Mouse (Mus musculus) heart, embryonic 16.5 days (tissue): ENCODE results near the gene Tssk6. TPM values are rescaled to one million over a fixed set of nuclear protein-coding genes. Genes with fewer than 3 reads are reported as not detected.
"Not testable (repeated sequence)": the region's sequence is repeated elsewhere in the genome, so short reads cannot be mapped to it uniquely, and the experiment has no call there.

Experiments
- ATAC-seq: fragments of 200-750 bp; cut with Nextera tagmentation; replicated peaks from 2 replicates; pipeline ENCODE4 v1.8.0; 2017; ENCODE audit warnings: moderate number of reproducible peaks; ENCODE audit not compliant: insufficient read depth, low FRiP score; ENCODE audit errors: extremely low read depth
- H3K27ac ChIP-seq: fragments of 300-500 bp; sonication (generic); 2 replicates; pipeline ENCODE4 v1.5.1; 2014; ENCODE audit warnings: mild to moderate bottlenecking, low read length, control low read depth, moderate library complexity
- H3K27me3 ChIP-seq: fragments of 300-500 bp; sonication (generic); 2 replicates; pipeline ENCODE4 v1.6.1; 2014; ENCODE audit warnings: low read length, mixed read lengths; ENCODE audit not compliant: control insufficient read depth, insufficient read depth
- H3K36me3 ChIP-seq: fragments of 300-500 bp; sonication (generic); 2 replicates; pipeline ENCODE4 v1.6.1; 2014; ENCODE audit not compliant: control insufficient read depth, insufficient read depth
- H3K4me1 ChIP-seq: fragments of 300-500 bp; sonication (generic); 2 replicates; pipeline ENCODE4 v1.6.1; 2014; ENCODE audit warnings: low read length, mixed read lengths; ENCODE audit not compliant: control insufficient read depth, insufficient read depth
- H3K4me2 ChIP-seq: fragments of 300-500 bp; sonication (generic); 2 replicates; pipeline ENCODE4 v1.6.1; 2014; ENCODE audit warnings: low read depth, mild to moderate bottlenecking, control low read depth, low read length
- H3K4me3 ChIP-seq: fragments of 300-500 bp; sonication (generic); 2 replicates; pipeline ENCODE4 v1.5.1; 2014; ENCODE audit warnings: mild to moderate bottlenecking, control low read depth, low read length
- H3K9ac ChIP-seq: fragments of 300-500 bp; sonication (generic); 2 replicates; pipeline ENCODE4 v1.6.1; 2014; ENCODE audit warnings: low read length, control low read depth
- H3K9me3 ChIP-seq: fragments of 300-500 bp; sonication (generic); replicated peaks from 2 replicates; pipeline ENCODE4 v1.6.1; 2016; ENCODE audit warnings: low read length; ENCODE audit not compliant: control insufficient read depth
- WGBS: fragments of 180-500 bp; shearing (Covaris S2); extraction: QIAGEN DNeasy Blood & Tissue Kit; methylation state at CpG from one replicate; pipeline ENCODE4 v1.1.7; 2014; 5-methylcytosine and 5-hydroxymethylcytosine counted together
- polyA plus RNA-seq: library from polyadenylated mRNA; unstranded; fragments of >200 nt; fragmentation: Nextera tagmentation; extraction: Ambion mirVana; gene quantifications from 2 replicates; pipeline ENCODE4 v1.2.1, GENCODE M21; 2015

Tssk6 gene
- polyA plus RNA-seq, 1 experiment from 2014 or later = 2.0 TPM

DNA sequence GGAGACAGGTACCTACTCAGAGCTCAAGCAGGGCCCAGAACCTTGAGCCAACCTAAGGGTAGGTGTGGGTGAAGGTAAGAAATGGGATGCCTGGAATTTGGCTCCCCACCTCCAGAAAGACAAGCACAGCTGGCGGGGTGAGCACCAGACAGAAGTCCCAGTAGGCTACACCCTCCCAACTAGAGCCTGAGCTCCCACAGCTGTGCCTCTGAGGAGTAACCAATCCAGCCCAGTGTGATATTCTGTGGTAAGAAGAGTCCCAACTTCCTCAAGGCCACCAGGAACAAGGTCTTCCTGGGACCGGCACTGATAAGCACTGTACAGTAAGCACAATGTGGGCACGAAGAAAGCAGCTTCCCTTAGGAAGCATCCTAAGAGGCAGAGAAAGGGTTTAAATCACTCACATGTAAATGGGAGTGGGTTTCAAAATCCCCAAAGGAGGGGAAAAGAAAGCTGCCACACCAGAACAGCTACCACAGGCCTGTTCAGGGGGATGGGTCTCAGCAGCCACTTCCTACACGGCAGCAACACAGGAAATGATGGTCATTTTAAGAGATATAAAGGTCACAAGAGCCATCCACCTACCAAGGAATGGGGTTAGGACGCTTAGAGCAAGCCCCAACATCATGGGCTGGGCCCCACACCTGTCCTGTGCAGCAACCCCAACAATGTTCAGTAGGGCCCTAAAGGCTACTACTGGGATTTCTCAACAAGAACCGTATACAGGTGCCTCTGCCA is 36.4 kb downstream of the Tssk6 start:
- Histone ChIP-seq H3K27ac (peak overlapping the region; percentile 40), H3K36me3 (0 out of 2 replicates have a peak, but pooled peaks cover 3% of the 10 kb centered on the region), H3K27me3 (no peaks in the 10 kb centered on the region), H3K4me2 (no peak overlapping the region), H3K9ac (no peak overlapping the region), H3K4me1 (peaks cover 56% of the 10 kb centered on the region), H3K4me3 (no peak overlapping the region), H3K9me3 (no peaks in the 10 kb centered on the region)
- WGBS = 76% methylated on average over 6 of the region's 6 CpGs
- ATAC-seq = no peak

DNA sequence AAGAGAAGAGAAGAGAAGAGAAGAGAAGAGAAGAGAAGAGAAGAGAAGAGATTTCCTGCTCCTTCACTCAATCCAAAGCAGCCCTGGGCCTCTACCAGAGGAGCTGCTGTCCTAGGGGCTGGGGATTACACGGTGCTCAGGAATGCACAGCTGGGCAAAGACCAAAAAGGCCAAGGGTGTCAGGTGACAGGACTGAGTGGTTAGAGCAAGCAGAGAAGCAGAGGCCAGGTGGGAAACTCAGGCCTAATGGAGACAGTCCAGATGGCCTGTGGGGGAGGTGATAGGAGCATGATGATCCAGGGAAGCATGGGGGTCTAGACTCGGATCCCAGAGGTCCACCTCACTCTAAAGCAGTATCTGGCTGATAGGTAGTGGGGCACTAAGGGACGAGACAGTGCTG is 37.6 kb downstream of the Tssk6 start:
- H3K27me3 ChIP-seq = no peaks in the 10 kb centered on the region
- H3K36me3 ChIP-seq = 0 out of 2 replicates have a peak, but pooled peaks cover under 1% of the 10 kb centered on the region
- 10% methylated on average over 3 of the region's 3 CpGs for WGBS
- no peak overlapping the region for H3K9ac ChIP-seq
- H3K27ac ChIP-seq = peak overlapping the region; percentile 79
- 0 out of 2 replicates have a peak overlapping the region, but pooled peaks have one; percentile 6 for H3K4me2 ChIP-seq
- ATAC-seq = peak; percentile 61
- peaks cover 64% of the 10 kb centered on the region for H3K4me1 ChIP-seq
- H3K9me3 ChIP-seq = no peaks in the 10 kb centered on the region
- H3K4me3 ChIP-seq = no peak overlapping the region

DNA sequence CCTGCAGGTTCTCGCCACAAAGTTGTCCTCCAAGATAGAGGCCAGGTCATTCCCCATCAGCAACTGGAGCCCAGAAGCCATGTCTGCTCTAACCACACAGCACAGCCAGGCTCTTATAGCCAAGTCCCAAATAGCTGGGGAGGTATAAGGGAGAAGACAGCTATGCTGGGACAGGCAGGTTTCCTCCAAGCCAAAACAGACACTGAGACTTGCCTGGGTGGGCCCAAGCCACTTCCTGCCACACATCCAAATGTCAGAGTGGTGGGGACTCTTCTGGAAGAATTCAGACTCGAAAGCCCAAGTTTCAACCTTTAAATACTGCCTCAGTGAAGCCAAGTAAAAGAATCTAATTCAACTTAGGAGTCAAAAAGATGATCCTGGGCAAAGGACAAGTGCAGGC is 38.4 kb downstream of the Tssk6 start:
- WGBS = 85% methylated on average over 2 of the region's 2 CpGs
- Histone ChIP-seq H3K36me3 (no peaks in the 10 kb centered on the region), H3K9me3 (no peaks in the 10 kb centered on the region), H3K27me3 (no peaks in the 10 kb centered on the region), H3K4me1 (peaks cover 66% of the 10 kb centered on the region), H3K27ac (peak overlapping the region; percentile 79), H3K4me3 (no peak overlapping the region), H3K9ac (no peak overlapping the region), H3K4me2 (no peak overlapping the region)
- no peak for ATAC-seq

- H3K9me3 ChIP-seq, H3K36me3 ChIP-seq, H3K27me3 ChIP-seq, ATAC-seq, H3K27ac ChIP-seq, H3K4me3 ChIP-seq, H3K9ac ChIP-seq, H3K4me2 ChIP-seq: not testable (repeated sequence)
- WGBS = 91% methylated on average over 2 of the region's 3 CpGs
- H3K4me1 ChIP-seq = peaks cover 48% of the 10 kb centered on the region
Observed at GRCm38 (mm10) chr8:69942495-69942894, 40.5 kb downstream of the Tssk6 start.

DNA sequence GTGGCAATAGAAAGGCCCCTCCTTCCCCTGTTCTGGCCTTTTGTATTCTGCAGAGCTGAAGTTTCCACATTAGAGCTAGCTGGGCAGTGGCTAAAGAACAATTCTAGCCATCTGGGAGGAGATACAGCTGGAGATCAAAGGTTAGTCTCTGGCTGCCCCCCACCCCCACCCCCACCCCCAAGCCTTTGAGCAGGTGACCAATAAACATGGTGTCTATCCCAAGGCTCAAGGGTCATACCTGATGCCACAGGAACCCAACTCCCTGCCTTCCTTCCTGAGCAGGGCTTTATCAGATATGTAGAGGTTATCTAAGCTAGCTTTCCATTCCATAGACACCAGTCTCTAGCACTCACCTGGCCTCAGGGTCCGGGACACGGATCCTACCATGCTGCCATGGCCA is 48.3 kb downstream of the Tssk6 start:
- Histone ChIP-seq H3K4me1 (peaks cover 16% of the 10 kb centered on the region), H3K27me3 (no peaks in the 10 kb centered on the region), H3K4me3 (no peak overlapping the region), H3K9ac (no peak overlapping the region), H3K36me3 (0 out of 2 replicates have a peak, but pooled peaks cover 2% of the 10 kb centered on the region), H3K9me3 (no peaks in the 10 kb centered on the region), H3K27ac (no peak overlapping the region), H3K4me2 (no peak overlapping the region)
- no peak for ATAC-seq
- WGBS = 93% methylated on average over 2 of the region's 2 CpGs

Other genes starting within 250 kb of the Tssk6 start
- 1.2 TPM in 2 replicates for gene Zfp964, start 247.7 kb upstream of the Tssk6 start, polyA plus RNA-seq
- 19.8 and 20.4 TPM in 2 replicates for gene Zfp869, start 191.5 kb upstream of the Tssk6 start, polyA plus RNA-seq
- gene Zfp963, start 152.2 kb upstream of the Tssk6 start, polyA plus RNA-seq = 3.9 and 5.1 TPM in 2 replicates
- gene Gm20422, start 127.3 kb upstream of the Tssk6 start, polyA plus RNA-seq = 0.25 TPM in 1 of 2 replicates, not detected in the other
- gene Atp13a1, start 111.0 kb upstream of the Tssk6 start, polyA plus RNA-seq = 29.3 TPM in 2 replicates
- gene Zfp866, start 111.0 kb upstream of the Tssk6 start, polyA plus RNA-seq = 18.0 and 20.3 TPM in 2 replicates
- gene Gmip, start 93.5 kb upstream of the Tssk6 start, polyA plus RNA-seq = 9.3 and 9.8 TPM in 2 replicates
- gene Lpar2, start 79.8 kb upstream of the Tssk6 start, polyA plus RNA-seq = 0.20 and 0.21 TPM in 2 replicates
- gene Pbx4, start 69.7 kb upstream of the Tssk6 start, polyA plus RNA-seq = 4.1 and 5.4 TPM in 2 replicates
- 0.29 and 0.47 TPM in 2 replicates for gene Cilp2, start 14.5 kb upstream of the Tssk6 start, polyA plus RNA-seq
- 372 and 379 TPM in 2 replicates for gene Ndufa13, start 374 bp downstream of the Tssk6 start, polyA plus RNA-seq
- gene Yjefn3, start 528 bp downstream of the Tssk6 start, polyA plus RNA-seq = 8.2 and 8.7 TPM in 2 replicates
- 26.2 and 26.8 TPM in 2 replicates for gene Gatad2a, start 94.2 kb downstream of the Tssk6 start, polyA plus RNA-seq
- gene Mau2, start 140.6 kb downstream of the Tssk6 start, polyA plus RNA-seq = 38.4 and 42.9 TPM in 2 replicates
- gene Sugp1, start 140.6 kb downstream of the Tssk6 start, polyA plus RNA-seq = 30.0 and 30.4 TPM in 2 replicates
- 0.96 and 1.4 TPM in 2 replicates for gene Tm6sf2, start 170.7 kb downstream of the Tssk6 start, polyA plus RNA-seq
- gene Hapln4, start 181.3 kb downstream of the Tssk6 start, polyA plus RNA-seq = 0.04 TPM in 1 of 2 replicates, not detected in the other
- 0.13 and 0.22 TPM in 2 replicates for gene Ncan, start 218.7 kb downstream of the Tssk6 start, polyA plus RNA-seq
- 35.7 and 37.8 TPM in 2 replicates for gene Nr2c2ap, start 229.1 kb downstream of the Tssk6 start, polyA plus RNA-seq
- 18.9 and 21.0 TPM in 2 replicates for gene Rfxank, start 237.0 kb downstream of the Tssk6 start, polyA plus RNA-seq
- 38.0 and 40.1 TPM in 2 replicates for gene Borcs8, start 237.3 kb downstream of the Tssk6 start, polyA plus RNA-seq
- gene Mef2b, start 237.5 kb downstream of the Tssk6 start, polyA plus RNA-seq = 0.51 and 1.1 TPM in 2 replicates